Mouse (Mus musculus): ENCODE data around the gene Grin2b. TPM values are rescaled to one million over a fixed set of nuclear protein-coding genes. Genes with fewer than 3 reads are reported as not detected.

Gene Grin2b
- polyA plus RNA-seq, 1 experiment, result not detected

- no peak for TF ChIP-seq MYOG (IDR thresholded peaks at IDR 0.05; ENCODE audit: control insufficient read depth, extremely low read depth, insufficient read length)
- no peak for TF ChIP-seq CTCF (IDR thresholded peaks at IDR 0.05; ENCODE audit: control insufficient read depth, insufficient read depth, insufficient read length)
- TF ChIP-seq USF1 (IDR thresholded peaks at IDR 0.05; ENCODE audit: low read depth), result no peak
- no peak for TF ChIP-seq CEBPB (IDR thresholded peaks at IDR 0.05; ENCODE audit: low read depth)
- TF ChIP-seq MYOD1 (IDR thresholded peaks at IDR 0.05; ENCODE audit: control insufficient read depth, insufficient read length, low read depth), result no peak
- no peak for TF ChIP-seq FOSL1 (IDR thresholded peaks at IDR 0.05; ENCODE audit: insufficient read depth, low read length, poor library complexity, severe bottlenecking)
- no peak for TF ChIP-seq MAX (IDR thresholded peaks at IDR 0.05)
- no peak overlapping the region for H3ac ChIP-seq (ENCODE audit: control insufficient read depth, insufficient read length, low read depth)
- no peak overlapping the region for H3K4me3 ChIP-seq (ENCODE audit: insufficient read depth, poor library complexity, severe bottlenecking)
- no peaks in the 10 kb centered on the region for H3K79me3 ChIP-seq (ENCODE audit: low read depth)
- H3K36me3 ChIP-seq (ENCODE audit: control insufficient read depth, insufficient read depth), result no peaks in the 10 kb centered on the region
- H3K79me2 ChIP-seq (ENCODE audit: control insufficient read depth, insufficient read depth), result no peaks in the 10 kb centered on the region
- H3K27me3 ChIP-seq (ENCODE audit: control insufficient read depth, insufficient read depth, insufficient read length), result peaks cover 6% of the 10 kb centered on the region
These were observed 501.3 kb downstream of the Grin2b start for GRCm38 (mm10) chr6:135672003-135672402.

Small RNA genes lying within 50 kb of the gene (microRNA-seq; reads per million reads assigned to microRNA genes)
- gene Gm22892 (ENCODE audit: borderline microRNAs expressed), result not detected

Other genes starting within 250 kb of the Grin2b start
- gene Gm8994, start 154.0 kb upstream of the Grin2b start, polyA plus RNA-seq (2012; fragmentation: generic; extraction: Trizol), result 0.16 TPM
- gene E330021D16Rik, start 242.1 kb upstream of the Grin2b start, polyA plus RNA-seq (2012; fragmentation: generic; extraction: Trizol), result not detected